Mouse (Mus musculus) MEL (cell line): ENCODE measurements around the gene Cdkn2aipnl. TPM values are rescaled to one million over a fixed set of nuclear protein-coding genes. Genes with fewer than 3 reads are reported as not detected.

ENCODE experiments used
- DNase-seq: peaks from one replicate; pipeline ENCODE4 v3.0.0; 2011; ENCODE audit warnings: low read depth, low spot score
- H3K27ac ChIP-seq: 2 replicates; pipeline ENCODE4 v1.5.1; 2012; ENCODE audit warnings: low read depth, mild to moderate bottlenecking, control low read depth, low read length, moderate library complexity; ENCODE audit not compliant: control insufficient read depth
- H3K27me3 ChIP-seq, 2 experiments: fragments of 150-350 bp in 1 of 2; sonication (generic) in 1 of 2; 2 replicates each; pipeline ENCODE4 v1.6.1; 2012; ENCODE audit warnings: low read length in 2 of 2, mild to moderate bottlenecking in 2 of 2, improper control_type of control experiment in 1 of 2, moderate library complexity in 1 of 2; ENCODE audit not compliant: insufficient read depth in 2 of 2, control insufficient read depth in 1 of 2
- H3K36me3 ChIP-seq, 2 experiments: 2 replicates each; pipeline ENCODE4 v1.6.1; 2012 to 2014; ENCODE audit warnings: low read length in 2 of 2, improper control_type of control experiment in 1 of 2, inconsistent platforms in 1 of 2, mild to moderate bottlenecking in 1 of 2; ENCODE audit not compliant: insufficient read depth in 2 of 2, control insufficient read depth in 1 of 2
- H3K4me1 ChIP-seq, 2 experiments: fragments of 150-350 bp in 1 of 2; sonication (generic) in 1 of 2; 2 replicates each; pipeline ENCODE4 v1.6.1; 2012; ENCODE audit warnings: low read length in 2 of 2, improper control_type of control experiment in 1 of 2, mild to moderate bottlenecking in 1 of 2; ENCODE audit not compliant: insufficient read depth in 2 of 2, control insufficient read depth in 1 of 2
- H3K4me3 ChIP-seq, 2 experiments: fragments of 150-350 bp in 1 of 2; sonication (generic) in 1 of 2; 2 replicates each; pipeline ENCODE4 v1.5.1; 2012; ENCODE audit warnings: low read depth in 2 of 2, low read length in 2 of 2, mild to moderate bottlenecking in 2 of 2, moderate library complexity in 2 of 2, control low read depth in 1 of 2, improper control_type of control experiment in 1 of 2; ENCODE audit not compliant: control insufficient read depth in 1 of 2, insufficient read depth in 1 of 2
- H3K79me2 ChIP-seq: 2 replicates; pipeline ENCODE4 v1.6.1; 2012; ENCODE audit warnings: mild to moderate bottlenecking, low read length, moderate library complexity; ENCODE audit not compliant: control insufficient read depth, poor library complexity, insufficient read depth
- H3K9ac ChIP-seq: 2 replicates; pipeline ENCODE4 v1.6.1; 2012; ENCODE audit warnings: low read depth, mild to moderate bottlenecking, control low read depth, low read length, moderate library complexity; ENCODE audit not compliant: control insufficient read depth, poor library complexity, severe bottlenecking
- H3K9me3 ChIP-seq: fragments of 150-350 bp; sonication (generic); replicated peaks from 2 replicates; pipeline ENCODE4 v1.6.1; 2012; ENCODE audit warnings: mild to moderate bottlenecking, low read length, improper control_type of control experiment, moderate library complexity; ENCODE audit not compliant: insufficient read depth
- BHLHE40 ChIP-seq: IDR thresholded peaks from 2 replicates; pipeline ENCODE4 v1.6.1; 2012; ENCODE audit warnings: low read depth, mild to moderate bottlenecking, inconsistent platforms, low read length, improper control_type of control experiment, borderline replicate concordance
- CTCF ChIP-seq, 3 experiments: IDR thresholded peaks in 2 of 3; conservative IDR thresholded peaks in 1 of 3; 2 replicates each; pipeline ENCODE4 v1.5.1; 2011 to 2012; ENCODE audit warnings: low read length in 3 of 3, low read depth in 2 of 3, mild to moderate bottlenecking in 2 of 3, improper control_type of control experiment in 1 of 3, inconsistent platforms in 1 of 3, mixed read lengths in 1 of 3, moderate library complexity in 1 of 3; ENCODE audit not compliant: control insufficient read depth in 1 of 3, insufficient read depth in 1 of 3, poor library complexity in 1 of 3, severe bottlenecking in 1 of 3
- ELF1 ChIP-seq: IDR thresholded peaks from 2 replicates; pipeline ENCODE4 v1.6.1; 2014; ENCODE audit warnings: low read depth, mild to moderate bottlenecking, inconsistent platforms, low read length, improper control_type of control experiment, moderate library complexity
- EP300 ChIP-seq, 2 experiments: IDR thresholded peaks; 2 replicates each; pipeline ENCODE4 v1.6.1; 2011; ENCODE audit warnings: improper control_type of control experiment in 2 of 2, low read length in 2 of 2, low read depth in 1 of 2, mild to moderate bottlenecking in 1 of 2
- ETS1 ChIP-seq: IDR thresholded peaks from 2 replicates; pipeline ENCODE4 v1.6.1; 2012; ENCODE audit warnings: low read depth, mild to moderate bottlenecking, inconsistent platforms, low read length, improper control_type of control experiment, moderate library complexity
- GABPA ChIP-seq: IDR thresholded peaks from 2 replicates; pipeline ENCODE4 v1.6.1; 2012; ENCODE audit warnings: low read depth, mild to moderate bottlenecking, inconsistent platforms, low read length, improper control_type of control experiment, moderate library complexity
- GATA1 ChIP-seq: IDR thresholded peaks from 2 replicates; pipeline ENCODE4 v1.6.1; 2011; ENCODE audit warnings: low read depth, low read length, improper control_type of control experiment
- JUND ChIP-seq: IDR thresholded peaks from 2 replicates; pipeline ENCODE4 v1.6.1; 2011; ENCODE audit warnings: low read depth, mild to moderate bottlenecking, improper control_type of control experiment, low read length
- MAFK ChIP-seq: IDR thresholded peaks from 2 replicates; pipeline ENCODE4 v1.6.1; 2011; ENCODE audit warnings: low read depth, mild to moderate bottlenecking, low read length, improper control_type of control experiment, borderline replicate concordance
- MAX ChIP-seq: IDR thresholded peaks from 2 replicates; pipeline ENCODE4 v1.6.1; 2011; ENCODE audit warnings: low read length, improper control_type of control experiment
- MAZ ChIP-seq: IDR thresholded peaks from 2 replicates; pipeline ENCODE4 v1.6.1; 2012; ENCODE audit warnings: low read depth, mild to moderate bottlenecking, inconsistent platforms, low read length, improper control_type of control experiment
- MEF2A ChIP-seq: IDR thresholded peaks from 2 replicates; pipeline ENCODE4 v1.6.1; 2014; ENCODE audit warnings: low read depth, mild to moderate bottlenecking, inconsistent platforms, low read length, improper control_type of control experiment; ENCODE audit not compliant: poor library complexity, insufficient replicate concordance, severe bottlenecking; ENCODE audit errors: extremely low read depth
- MYC ChIP-seq: IDR thresholded peaks from 2 replicates; pipeline ENCODE4 v1.6.1; 2011; ENCODE audit warnings: low read depth, mild to moderate bottlenecking, low read length, improper control_type of control experiment, moderate library complexity
- NRF1 ChIP-seq: IDR thresholded peaks from 2 replicates; pipeline ENCODE4 v1.6.1; 2014; ENCODE audit warnings: low read depth, mild to moderate bottlenecking, inconsistent platforms, low read length, improper control_type of control experiment, moderate library complexity; ENCODE audit not compliant: poor library complexity, insufficient read depth, severe bottlenecking
- RCOR1 ChIP-seq: IDR thresholded peaks from 2 replicates; pipeline ENCODE4 v1.6.1; 2012; ENCODE audit warnings: low read depth, mild to moderate bottlenecking, inconsistent platforms, low read length, improper control_type of control experiment
- SIN3A ChIP-seq: IDR thresholded peaks from 2 replicates; pipeline ENCODE4 v1.6.1; 2012; ENCODE audit warnings: low read length, improper control_type of control experiment, inconsistent platforms
- SMC3 ChIP-seq: IDR thresholded peaks from 2 replicates; pipeline ENCODE4 v1.6.1; 2011; ENCODE audit warnings: low read depth, low read length, improper control_type of control experiment
- TAL1 ChIP-seq: IDR thresholded peaks from 2 replicates; pipeline ENCODE4 v1.6.1; 2012; ENCODE audit warnings: mild to moderate bottlenecking, inconsistent platforms, low read length, moderate library complexity, mixed read lengths
- TBP ChIP-seq: IDR thresholded peaks from 2 replicates; pipeline ENCODE4 v1.8.0; 2011; ENCODE audit warnings: low read depth, low read length, improper control_type of control experiment
- TCF12 ChIP-seq: IDR thresholded peaks from 2 replicates; pipeline ENCODE4 v1.6.1; 2014; ENCODE audit warnings: low read depth, mild to moderate bottlenecking, inconsistent platforms, low read length, improper control_type of control experiment, moderate library complexity
- USF2 ChIP-seq, 2 experiments: IDR thresholded peaks; 2 replicates each; pipeline ENCODE4 v1.6.1; 2011 to 2012; ENCODE audit warnings: improper control_type of control experiment in 2 of 2, low read length in 2 of 2, borderline replicate concordance in 1 of 2, inconsistent platforms in 1 of 2, low read depth in 1 of 2, mild to moderate bottlenecking in 1 of 2; ENCODE audit not compliant: insufficient read depth in 1 of 2
- ZC3H11A ChIP-seq: IDR thresholded peaks from 2 replicates; pipeline ENCODE4 v1.6.1; 2012; ENCODE audit warnings: low read depth, mild to moderate bottlenecking, inconsistent platforms, low read length, improper control_type of control experiment
- ZNF384 ChIP-seq: IDR thresholded peaks from 2 replicates; pipeline ENCODE4 v1.6.1; 2012; ENCODE audit warnings: low read depth, mild to moderate bottlenecking, inconsistent platforms, low read length, improper control_type of control experiment
- polyA plus RNA-seq, 2 experiments: library from polyadenylated mRNA; stranded (reverse) in 1 of 2; unstranded in 1 of 2; fragments of >175 nt in 1 of 2; fragments of >200 nt in 1 of 2; gene quantifications; 2 replicates each; pipeline versions ENCODE4 v1.2.1 to v1.2.4; 2012; ENCODE audit warnings: low replicate concordance in 2 of 2, low read depth in 1 of 2; ENCODE audit not compliant: insufficient read length in 2 of 2, insufficient read depth in 1 of 2, missing spikeins in 1 of 2
- total RNA-seq: library from RNA; depleted of rRNA; stranded (reverse); fragments of 300-350 nt; gene quantifications from 2 replicates; pipeline ENCODE4 v1.2.3, GENCODE M21; 2012

The Cdkn2aipnl gene
- total and polyA plus RNA-seq, 3 experiments, result 74.5 to 111 TPM; not detected in 1

DNA sequence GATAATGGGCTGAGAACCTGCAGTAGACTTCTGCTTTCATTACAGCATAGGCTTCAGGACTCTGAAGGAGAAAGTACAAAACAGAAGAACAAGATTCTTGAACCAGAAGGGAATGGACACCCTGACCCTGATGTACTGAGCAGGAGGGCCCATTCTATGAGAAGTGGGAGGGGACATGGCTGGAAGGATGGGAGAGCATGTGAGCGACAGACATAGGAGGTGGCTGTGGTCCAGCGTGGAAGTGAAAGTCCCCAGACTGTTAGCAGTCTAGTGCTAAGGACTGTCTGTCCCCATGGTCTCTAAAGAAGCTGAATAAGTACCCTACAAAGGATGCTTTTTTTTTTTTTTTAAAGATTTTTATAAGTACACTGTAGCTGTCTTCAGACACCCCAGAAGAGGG is 40.4 kb upstream of the Cdkn2aipnl start:
- H3K27ac ChIP-seq, result peak overlapping the region; percentile 11; the same call in 1 of the 2 replicates
- peaks cover 3 to 10% of the 10 kb centered on the region in 2 experiments; a peak in 3 of 4 replicates for H3K4me1 ChIP-seq
- 0 out of 4 replicates have a peak overlapping the region, but pooled peaks of 1 of the 2 experiments have one; percentile 9 for H3K4me3 ChIP-seq

DNA sequence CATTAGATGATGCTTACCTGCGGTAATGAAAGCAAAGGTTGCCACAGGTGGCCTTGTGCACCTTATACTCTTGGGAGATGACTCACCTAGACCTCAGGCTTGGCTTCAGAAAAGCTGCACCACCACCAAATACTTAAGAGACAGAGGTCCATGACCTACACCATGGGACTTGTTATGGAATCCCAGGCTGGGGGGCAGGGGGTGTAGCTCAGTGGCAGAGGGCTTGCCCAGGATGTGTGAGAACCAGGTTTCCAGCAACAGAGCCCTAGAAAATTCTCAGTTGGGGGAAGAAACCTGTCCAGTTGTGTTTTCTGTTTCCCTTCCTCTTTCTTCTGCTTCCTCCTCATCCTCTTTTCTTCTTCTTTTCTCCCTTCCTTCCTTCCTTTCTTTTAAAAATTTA is 36.3 kb upstream of the Cdkn2aipnl start:
- H3K9me3 ChIP-seq, result no peaks in the 10 kb centered on the region
- H3K36me3 ChIP-seq, result peaks cover 0 to 6% of the 10 kb centered on the region in 2 experiments; a peak in 2 of 4 replicates
- DNase-seq, result no peak
- no peak overlapping the region for H3K9ac ChIP-seq
- H3K27ac ChIP-seq, result no peak overlapping the region
- no peaks in the 10 kb centered on the region for H3K79me2 ChIP-seq
- peaks cover 0 to 5% of the 10 kb centered on the region in 2 experiments; a peak in 3 of 4 replicates for H3K4me1 ChIP-seq
- H3K27me3 ChIP-seq, result no peaks in the 10 kb centered on the region
- TF ChIP-seq NRF1 (no peak), USF2 (IDR thresholded peaks at IDR 0.05; ENCODE audit: borderline replicate concordance in 1 of 2, insufficient read depth in 1 of 2, low read depth in 1 of 2, low read length in 2 of 2) (no peak), ZNF384 (no peak), MAFK (no peak), TAL1 (no peak), RCOR1 (no peak), MAX (no peak), TCF12 (no peak), MYC (no peak)
- no peak overlapping the region for H3K4me3 ChIP-seq

More for the DNA sequence above, 40.4 kb upstream of the Cdkn2aipnl start:
- Histone ChIP-seq H3K79me2 (no peaks in the 10 kb centered on the region), H3K9me3 (no peaks in the 10 kb centered on the region), H3K9ac (no peak overlapping the region; the same call in 1 of the 2 replicates), H3K36me3 (peaks cover 0 to 12% of the 10 kb centered on the region in 2 experiments; a peak in 2 of 4 replicates), H3K27me3 (no peaks in the 10 kb centered on the region)
- TF ChIP-seq EP300 (IDR thresholded peaks at IDR 0.05; ENCODE audit: low read depth in 1 of 2, low read length in 2 of 2) (no peak), BHLHE40 (no peak), MYC (no peak), CTCF (IDR thresholded peaks at IDR 0.05 in 2 of 3, conservative IDR thresholded peaks at IDR 0.05 in 1 of 3; ENCODE audit: control insufficient read depth in 1 of 3, insufficient read depth in 1 of 3, low read depth in 2 of 3, low read length in 3 of 3, poor library complexity in 1 of 3, severe bottlenecking in 1 of 3) (no peak), ZC3H11A (no peak), ELF1 (no peak), MEF2A (no peak), TBP (no peak), MAZ (no peak), MAFK (no peak), JUND (no peak), GATA1 (no peak), SIN3A (no peak), TAL1 (no peak), GABPA (no peak), SMC3 (no peak), ETS1 (no peak), USF2 (IDR thresholded peaks at IDR 0.05; ENCODE audit: borderline replicate concordance in 1 of 2, insufficient read depth in 1 of 2, low read depth in 1 of 2, low read length in 2 of 2) (no peak), TCF12 (no peak), RCOR1 (no peak)
- peak; percentile 44 for DNase-seq
